Mouse (Mus musculus) bone marrow macrophage, adult 2 months (primary cell): ENCODE measurements around the gene Gm20388.

Experiments used
- CTCF ChIP-seq: IDR thresholded peaks from 2 replicates; pipeline ENCODE4 v1.5.1; 2012; ENCODE audit warnings: low read depth, mild to moderate bottlenecking, low read length, moderate library complexity
- POLR2A ChIP-seq: IDR thresholded peaks from 2 replicates; pipeline ENCODE4 v1.6.1; 2012; ENCODE audit warnings: mild to moderate bottlenecking, low read depth, low read length, borderline replicate concordance

DNA sequence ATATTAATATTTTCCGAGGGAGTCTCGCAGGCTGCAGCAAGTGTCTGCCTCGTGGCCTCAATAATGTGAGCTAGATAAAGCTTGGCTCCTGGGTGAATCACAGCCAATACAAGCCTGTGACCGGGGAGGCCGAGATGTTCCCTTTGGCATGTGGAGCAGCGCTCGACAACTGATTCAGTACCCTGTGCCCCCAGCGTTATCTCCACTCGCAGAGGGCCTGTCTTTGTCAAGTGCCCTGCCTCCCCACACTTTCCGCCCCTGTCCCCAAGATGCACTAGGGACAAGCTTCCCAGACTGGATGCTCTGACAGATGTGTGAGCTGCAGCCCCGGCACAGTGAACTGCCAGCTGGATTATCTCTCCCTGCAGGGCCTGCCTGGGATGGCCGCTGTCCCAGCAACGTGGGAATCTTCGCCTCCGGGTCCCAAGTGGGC, 551.5 kb downstream of the Gm20388 start:
- TF ChIP-seq CTCF = no peak
- TF ChIP-seq POLR2A = no peak
